Mouse (Mus musculus) neutrophil, adult 5-6 weeks (primary cell): ENCODE results near the gene Ulk2. TPM values are rescaled to one million over a fixed set of nuclear protein-coding genes. Genes with fewer than 3 reads are reported as not detected.
"Not testable (repeated sequence)": the region's sequence is repeated elsewhere in the genome, so short reads cannot be mapped to it uniquely, and the experiment has no call there.

Source experiments
- ATAC-seq: fragments of 151-379, 151-347 bp; 2 replicates; pipeline ENCODE4 v1.8.0; 2017; ENCODE audit warnings: mild to moderate bottlenecking, moderate TSS enrichment; ENCODE audit not compliant: insufficient number of reproducible peaks, poor library complexity, low FRiP score, severe bottlenecking; ENCODE audit errors: extremely low read depth
- total RNA-seq: library from RNA; stranded (forward); fragments of 200-1000 nt; gene quantifications from 2 replicates; pipeline ENCODE4 v1.2.3, GENCODE M21; 2017

Gene Ulk2
- 41.7 and 47.3 TPM in 2 replicates for total RNA-seq

- ATAC-seq, result peak; percentile 62
Observed at GRCm38 (mm10) chr11:61854988-61855411, at the start of gene Ulk2. Ulk2 (minus strand) TSS chr11:61855073.

GRCm38 (mm10) chr11:61882183-61882582 lies 27.3 kb upstream of the Ulk2 start:
- ATAC-seq, result no peak

GRCm38 (mm10) chr11:61879921-61880320 lies 25.0 kb upstream of the Ulk2 start:
- no peak for ATAC-seq

GRCm38 (mm10) chr11:61871881-61872280 lies 17.0 kb upstream of the Ulk2 start:
- ATAC-seq, result no peak

- no peak for ATAC-seq
Observed at GRCm38 (mm10) chr11:61866856-61867255, 12.0 kb upstream of the Ulk2 start.

GRCm38 (mm10) chr11:61861781-61862547 lies 7.1 kb upstream of the Ulk2 start:
- no peak for ATAC-seq

- no peak for ATAC-seq
Observed at GRCm38 (mm10) chr11:61859316-61859715, 4.4 kb upstream of the Ulk2 start.

GRCm38 (mm10) chr11:61855539-61855938 lies 666 bp upstream of the Ulk2 start:
- ATAC-seq, result no peak

GRCm38 (mm10) chr11:61854211-61854987 lies 474 bp downstream of the Ulk2 start:
- ATAC-seq, result peak; percentile 82

GRCm38 (mm10) chr11:61853659-61854058 lies 1.2 kb downstream of the Ulk2 start:
- no peak for ATAC-seq

- no peak for ATAC-seq
Observed at GRCm38 (mm10) chr11:61852916-61853315, 2.0 kb downstream of the Ulk2 start.

- ATAC-seq, result no peak
Observed at GRCm38 (mm10) chr11:61851195-61851594, 3.7 kb downstream of the Ulk2 start.

- not testable (repeated sequence) for ATAC-seq
Observed at GRCm38 (mm10) chr11:61840663-61841062, 14.2 kb downstream of the Ulk2 start.

GRCm38 (mm10) chr11:61839940-61840339 lies 14.9 kb downstream of the Ulk2 start:
- ATAC-seq, result no peak

- no peak for ATAC-seq
Observed at GRCm38 (mm10) chr11:61839182-61839581, 15.7 kb downstream of the Ulk2 start.

- ATAC-seq, result no peak
Observed at GRCm38 (mm10) chr11:61809793-61810192, 45.1 kb downstream of the Ulk2 start.

GRCm38 (mm10) chr11:61808551-61809117 lies 46.2 kb downstream of the Ulk2 start:
- no peak for ATAC-seq

GRCm38 (mm10) chr11:61793441-61793840 lies 61.4 kb downstream of the Ulk2 start:
- no peak for ATAC-seq

GRCm38 (mm10) chr11:61788550-61788949 lies 66.3 kb downstream of the Ulk2 start:
- ATAC-seq, result no peak

- not testable (repeated sequence) for ATAC-seq
Observed at GRCm38 (mm10) chr11:61782526-61782925, 72.3 kb downstream of the Ulk2 start.
